Mouse (Mus musculus) C2C12 (cell line): ENCODE results near the gene Bri3. TPM values are rescaled to one million over a fixed set of nuclear protein-coding genes. Genes with fewer than 3 reads are reported as not detected.

ENCODE experiments used
- H3K27me3 ChIP-seq: one replicate; pipeline ENCODE4 v1.6.1; 2011; ENCODE audit not compliant: control insufficient read depth, insufficient read depth, insufficient read length
- H3K36me3 ChIP-seq: one replicate; pipeline ENCODE4 v1.6.1; 2011; ENCODE audit not compliant: control insufficient read depth, insufficient read depth
- H3K4me3 ChIP-seq: one replicate; pipeline ENCODE4 v1.5.1; 2011; ENCODE audit warnings: mild to moderate bottlenecking, control low read depth; ENCODE audit not compliant: poor library complexity, insufficient read depth, severe bottlenecking
- H3K79me2 ChIP-seq: one replicate; pipeline ENCODE4 v1.6.1; 2011; ENCODE audit not compliant: control insufficient read depth, insufficient read depth
- H3K79me3 ChIP-seq: one replicate; pipeline ENCODE4 v1.6.1; 2011; ENCODE audit warnings: low read depth, control low read depth
- H3ac ChIP-seq: one replicate; pipeline ENCODE3; 2011; ENCODE audit warnings: low read depth; ENCODE audit not compliant: control insufficient read depth, insufficient read length
- CEBPB ChIP-seq: IDR thresholded peaks from one replicate; pipeline ENCODE4 v1.6.1; 2011; ENCODE audit warnings: low read depth, mild to moderate bottlenecking, control low read depth, moderate library complexity
- CTCF ChIP-seq: IDR thresholded peaks from one replicate; pipeline ENCODE4 v1.5.1; 2011; ENCODE audit not compliant: control insufficient read depth, insufficient read depth, insufficient read length
- FOSL1 ChIP-seq: IDR thresholded peaks from one replicate; pipeline ENCODE4 v1.8.0; 2011; ENCODE audit warnings: mild to moderate bottlenecking, low read length; ENCODE audit not compliant: poor library complexity, insufficient read depth, severe bottlenecking
- MAX ChIP-seq: IDR thresholded peaks from one replicate; pipeline ENCODE4 v1.6.1; 2011; ENCODE audit warnings: mild to moderate bottlenecking, control low read depth
- MYOD1 ChIP-seq: IDR thresholded peaks from one replicate; pipeline ENCODE4 v1.6.1; 2011; ENCODE audit warnings: low read depth; ENCODE audit not compliant: control insufficient read depth, insufficient read length
- MYOG ChIP-seq: IDR thresholded peaks from one replicate; pipeline ENCODE4 v1.6.1; 2011; ENCODE audit not compliant: control insufficient read depth, insufficient read length; ENCODE audit errors: extremely low read depth
- USF1 ChIP-seq: IDR thresholded peaks from one replicate; pipeline ENCODE4 v1.6.1; 2011; ENCODE audit warnings: low read depth, mild to moderate bottlenecking, control low read depth, moderate library complexity
- polyA plus RNA-seq: library from polyadenylated mRNA; unstranded; fragments of >200 nt; fragmentation: generic; extraction: Trizol; gene quantifications from one replicate; pipeline ENCODE4 v1.2.1, GENCODE M21; 2012; ENCODE audit warnings: missing spikeins

Gene Bri3
- polyA plus RNA-seq, 1 experiment, result 121 TPM

GRCm38 (mm10) chr5:144397566-144397965, 153.3 kb downstream of the Bri3 start:
- TF ChIP-seq MYOD1 (no peak), CTCF (no peak), USF1 (no peak), MAX (no peak), MYOG (no peak), CEBPB (no peak), FOSL1 (no peak)
- no peaks in the 10 kb centered on the region for H3K79me3 ChIP-seq
- no peaks in the 10 kb centered on the region for H3K36me3 ChIP-seq
- H3K79me2 ChIP-seq, result no peaks in the 10 kb centered on the region
- no peak overlapping the region for H3ac ChIP-seq
- H3K4me3 ChIP-seq, result no peak overlapping the region
- peaks cover 9% of the 10 kb centered on the region for H3K27me3 ChIP-seq

- H3K79me3 ChIP-seq, result no peaks in the 10 kb centered on the region
Measured at GRCm38 (mm10) chr5:144400821-144401220, 156.6 kb downstream of the Bri3 start.

GRCm38 (mm10) chr5:144406256-144406655, 162.0 kb downstream of the Bri3 start:
- TF ChIP-seq CTCF (no peak), CEBPB (no peak), MYOG (no peak), USF1 (no peak)
- Histone ChIP-seq H3K4me3 (no peak overlapping the region), H3ac (no peak overlapping the region)

More at GRCm38 (mm10) chr5:144400821-144401220, 156.6 kb downstream of the Bri3 start:
- Histone ChIP-seq H3K36me3 (no peaks in the 10 kb centered on the region), H3K79me2 (no peaks in the 10 kb centered on the region), H3K27me3 (peaks cover 14% of the 10 kb centered on the region), H3K4me3 (no peak overlapping the region), H3ac (no peak overlapping the region)
- TF ChIP-seq MYOG, result no peak

GRCm38 (mm10) chr5:144410666-144411065, 166.4 kb downstream of the Bri3 start:
- H3K79me2 ChIP-seq, result no peaks in the 10 kb centered on the region
- H3K4me3 ChIP-seq, result no peak overlapping the region
- TF ChIP-seq MAX (no peak), USF1 (no peak), CTCF (no peak), MYOG (no peak), CEBPB (no peak), MYOD1 (no peak), FOSL1 (no peak)
- H3K36me3 ChIP-seq, result no peaks in the 10 kb centered on the region
- H3K79me3 ChIP-seq, result no peaks in the 10 kb centered on the region
- peaks cover 14% of the 10 kb centered on the region for H3K27me3 ChIP-seq
- H3ac ChIP-seq, result no peak overlapping the region

More at GRCm38 (mm10) chr5:144406256-144406655, 162.0 kb downstream of the Bri3 start:
- H3K79me2 ChIP-seq, result no peaks in the 10 kb centered on the region
- H3K36me3 ChIP-seq, result no peaks in the 10 kb centered on the region
- no peaks in the 10 kb centered on the region for H3K79me3 ChIP-seq
- H3K27me3 ChIP-seq, result peaks cover 15% of the 10 kb centered on the region

GRCm38 (mm10) chr5:144411702-144412101, 167.5 kb downstream of the Bri3 start:
- no peak for TF ChIP-seq CTCF
- TF ChIP-seq USF1, result no peak
- no peak for TF ChIP-seq MYOG
- TF ChIP-seq FOSL1, result no peak
- TF ChIP-seq CEBPB, result no peak
- no peak for TF ChIP-seq MAX
- TF ChIP-seq MYOD1, result no peak
- H3K4me3 ChIP-seq, result no peak overlapping the region
- no peaks in the 10 kb centered on the region for H3K79me3 ChIP-seq
- H3K27me3 ChIP-seq, result peaks cover 6% of the 10 kb centered on the region
- no peaks in the 10 kb centered on the region for H3K79me2 ChIP-seq
- H3ac ChIP-seq, result no peak overlapping the region
- no peaks in the 10 kb centered on the region for H3K36me3 ChIP-seq

- Histone ChIP-seq H3K4me3 (no peak overlapping the region), H3K79me2 (no peaks in the 10 kb centered on the region), H3K79me3 (no peaks in the 10 kb centered on the region), H3K36me3 (no peaks in the 10 kb centered on the region), H3ac (no peak overlapping the region), H3K27me3 (peaks cover 4% of the 10 kb centered on the region)
- TF ChIP-seq USF1 (no peak), CEBPB (no peak), CTCF (no peak), MAX (no peak), MYOD1 (no peak), MYOG (no peak), FOSL1 (no peak)
Measured at GRCm38 (mm10) chr5:144412781-144413180, 168.5 kb downstream of the Bri3 start.
